Mouse (Mus musculus) liver, adult 10 weeks (tissue): Measurements from ENCODE around the gene Gm45753. TPM values are rescaled to one million over a fixed set of nuclear protein-coding genes. Genes with fewer than 3 reads are reported as not detected.

Experiments used
- polyA plus RNA-seq: library from polyadenylated mRNA; stranded (reverse); fragments of 350-450 nt; fragmentation: Illumina TruSeq; extraction: RNeasy Lipid Tissue Mini Kit (QIAGEN cat#74804); gene quantifications from one replicate; pipeline ENCODE4 v1.2.3, GENCODE M21; 2014; ENCODE audit warnings: low read depth, low replicate concordance

The Gm45753 gene
- 1.4 TPM for polyA plus RNA-seq

DNA sequence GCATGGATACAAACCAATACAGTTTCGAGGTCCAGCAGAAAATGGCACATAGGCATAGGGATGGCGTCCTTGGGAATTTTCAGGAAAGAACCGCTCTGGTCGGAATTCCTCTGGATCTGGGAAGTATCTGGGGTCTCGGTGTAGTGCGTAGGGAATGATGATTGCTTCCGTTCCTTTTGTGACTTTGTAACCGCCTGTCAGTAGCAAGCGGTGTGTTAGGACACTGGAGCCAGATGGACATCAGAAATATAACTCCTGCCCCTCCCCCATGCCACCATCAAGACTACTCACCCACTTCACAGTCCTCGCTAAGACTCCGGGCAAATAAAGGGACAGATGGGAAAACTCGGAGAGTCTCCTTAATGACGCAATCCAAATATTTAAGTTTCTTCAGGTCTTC, at the start of gene Gm45753:
TSS of gene Gm45753 (minus strand) at position 101 of the 400 bp plus-strand sequence.

DNA sequence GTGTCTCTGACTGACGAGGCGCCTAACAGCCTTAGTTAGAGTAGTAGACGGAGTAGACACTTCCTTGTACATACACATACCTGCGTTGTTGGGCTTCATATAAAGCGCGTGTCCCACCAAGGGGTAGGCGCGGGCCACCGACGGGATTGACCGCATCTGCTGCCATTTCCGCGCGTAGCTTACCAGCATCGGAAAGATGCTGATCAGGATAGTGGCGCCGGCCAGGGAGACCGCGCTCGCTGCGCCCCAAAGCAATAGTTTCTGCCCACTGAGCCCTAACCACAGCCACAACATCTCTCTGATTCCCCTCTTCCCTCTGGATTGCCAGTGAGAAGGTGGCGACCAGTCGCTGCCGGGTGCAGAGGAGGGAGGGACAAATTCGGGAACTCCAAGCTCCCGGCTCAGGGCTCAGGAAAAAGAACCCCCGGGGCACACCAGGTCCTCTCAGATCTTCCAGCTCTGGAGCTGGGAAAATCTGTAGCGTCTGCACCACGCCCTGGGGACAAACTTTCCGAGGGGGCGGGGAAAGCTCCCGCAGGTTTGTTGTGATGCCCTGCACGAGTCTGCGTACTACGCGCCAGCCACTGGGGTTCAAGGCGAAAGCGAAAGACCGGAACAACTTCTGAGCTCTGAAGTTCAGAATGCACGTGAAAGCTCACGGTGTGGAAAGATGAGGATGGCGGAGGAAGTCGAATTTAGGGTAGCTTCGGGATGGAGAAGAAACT, 24.6 kb upstream of the Gm45753 start, which contains the start of gene Cyp4v3:
TSS of gene Cyp4v3 (minus strand) at position 532 of the 725 bp plus-strand sequence.

DNA sequence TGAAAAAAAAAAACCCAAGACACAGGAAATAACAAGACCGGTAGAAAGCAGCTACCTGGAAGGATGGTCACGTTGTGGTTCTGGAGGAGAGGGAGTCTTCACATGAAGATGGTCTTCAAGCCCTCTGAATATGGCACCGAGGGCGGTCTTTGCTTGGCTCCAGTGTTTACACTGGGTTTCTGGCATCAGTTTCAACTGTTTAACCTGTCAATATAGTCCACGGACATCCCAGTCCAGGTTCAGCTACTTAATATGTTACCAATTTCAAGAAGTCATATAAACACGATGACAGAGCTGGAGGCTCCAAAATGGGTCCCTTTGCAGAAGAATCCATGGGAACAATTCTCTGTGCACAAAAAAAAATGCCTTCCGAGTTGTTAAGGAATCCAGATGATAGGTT, 13.6 kb downstream of the Gm45753 start, which contains the start of gene Klkb1:
TSS of gene Klkb1 (minus strand) at position 173 of the 400 bp plus-strand sequence.

DNA sequence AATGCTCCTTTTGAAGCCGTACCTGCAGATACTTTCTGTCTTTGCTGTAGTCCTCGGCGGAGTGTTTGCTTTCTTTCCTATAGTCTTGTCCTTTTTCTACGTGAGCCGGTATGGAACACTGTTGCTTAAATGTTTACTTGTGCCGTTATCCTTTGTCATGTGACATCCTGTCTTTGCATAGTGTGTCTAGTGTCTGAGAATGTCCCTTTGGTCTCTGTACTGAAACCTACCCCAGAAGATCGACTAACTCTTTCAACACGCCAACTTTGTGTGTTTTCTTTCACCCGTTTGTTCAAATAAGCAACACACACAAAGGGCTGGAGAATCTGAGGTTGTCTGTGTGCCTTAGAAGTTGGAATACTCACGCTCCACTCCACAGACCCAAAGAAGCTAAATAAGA, 46.3 kb downstream of the Gm45753 start, which contains the start of gene F11:
TSS of gene F11 (minus strand) at position 112 of the 400 bp plus-strand sequence.

Other genes with a start within 250 kb of the Gm45753 start
- gene Mtnr1a, start 239.3 kb downstream of the Gm45753 start, polyA plus RNA-seq: 1.1 TPM
- 59.8 TPM for gene F11, start 46.4 kb downstream of the Gm45753 start, polyA plus RNA-seq
- gene Klkb1, start 13.6 kb downstream of the Gm45753 start, polyA plus RNA-seq: 225 TPM
- 421 TPM for gene Cyp4v3, start 24.8 kb upstream of the Gm45753 start, polyA plus RNA-seq
- 19.4 TPM for gene Fam149a, start 73.8 kb upstream of the Gm45753 start, polyA plus RNA-seq
- 14.8 TPM for gene Tlr3, start 102.6 kb upstream of the Gm45753 start, polyA plus RNA-seq
- gene Sorbs2, start 199.3 kb upstream of the Gm45753 start, polyA plus RNA-seq: 76.2 TPM